Mouse (Mus musculus) CH12.LX (cell line): ENCODE measurements around the gene Atxn7l3. TPM values are rescaled to one million over a fixed set of nuclear protein-coding genes. Genes with fewer than 3 reads are reported as not detected.

Source experiments
- DNase-seq: peaks from one replicate; pipeline ENCODE4 v3.0.0-alpha.2; 2013; ENCODE audit errors: extremely low read depth
- H3K27ac ChIP-seq: 2 replicates; pipeline ENCODE4 v1.5.1; 2012; ENCODE audit warnings: low read depth, mild to moderate bottlenecking, control low read depth, moderate library complexity; ENCODE audit not compliant: insufficient read depth
- H3K27me3 ChIP-seq: replicated peaks from 2 replicates; pipeline ENCODE3; 2012; ENCODE audit warnings: inconsistent platforms
- H3K36me3 ChIP-seq, 2 experiments: replicated peaks in 1 of 2; 2 replicates each; pipeline versions ENCODE3 to v1.6.1; 2012; ENCODE audit warnings: inconsistent platforms in 1 of 2, low read length in 1 of 2, mild to moderate bottlenecking in 1 of 2, mixed read lengths in 1 of 2, moderate library complexity in 1 of 2; ENCODE audit not compliant: control insufficient read depth in 1 of 2, insufficient read depth in 1 of 2
- H3K4me1 ChIP-seq, 2 experiments: 2 replicates each; pipeline ENCODE4 v1.6.1; 2012; ENCODE audit warnings: inconsistent platforms in 1 of 2, moderate library complexity in 1 of 2; ENCODE audit not compliant: insufficient read depth in 2 of 2, control insufficient read depth in 1 of 2
- H3K4me2 ChIP-seq: 2 replicates; pipeline ENCODE4 v1.6.1; 2012; ENCODE audit warnings: low read depth, mild to moderate bottlenecking, control low read depth; ENCODE audit not compliant: poor library complexity, insufficient read depth, severe bottlenecking
- H3K4me3 ChIP-seq, 3 experiments: fragments of 150-350 bp in 1 of 3; sonication (generic) in 1 of 3; replicated peaks in 1 of 3; 2 replicates each; pipeline versions ENCODE3 to v1.5.1; 2011 to 2012; ENCODE audit warnings: low read depth in 2 of 3, low read length in 2 of 3, mild to moderate bottlenecking in 2 of 3, moderate library complexity in 2 of 3, control low read depth in 1 of 3, improper control_type of control experiment in 1 of 3, inconsistent platforms in 1 of 3, mixed read lengths in 1 of 3; ENCODE audit not compliant: poor library complexity in 1 of 3
- H3K79me2 ChIP-seq: replicated peaks from 2 replicates; pipeline ENCODE4 v1.6.1; 2012; ENCODE audit warnings: mild to moderate bottlenecking, moderate library complexity; ENCODE audit not compliant: control insufficient read depth, poor library complexity, insufficient read depth, severe bottlenecking; ENCODE audit errors: extremely low read depth
- H3K9ac ChIP-seq: 2 replicates; pipeline ENCODE4 v1.6.1; 2012; ENCODE audit warnings: low read depth, mild to moderate bottlenecking, control low read depth, moderate library complexity; ENCODE audit not compliant: insufficient read depth
- H3K9me3 ChIP-seq: replicated peaks from 2 replicates; pipeline ENCODE3; 2012; ENCODE audit warnings: low read length, inconsistent platforms, mixed read lengths
- CHD1 ChIP-seq: IDR thresholded peaks from 2 replicates; pipeline ENCODE4 v1.6.1; 2012; ENCODE audit warnings: low read depth, low read length, improper control_type of control experiment, inconsistent platforms
- E2F4 ChIP-seq: IDR thresholded peaks from 2 replicates; pipeline ENCODE4 v1.6.1; 2011; ENCODE audit warnings: low read depth, low read length, improper control_type of control experiment; ENCODE audit not compliant: insufficient replicate concordance
- ELF1 ChIP-seq: IDR thresholded peaks from 2 replicates; pipeline ENCODE4 v1.6.1; 2014; ENCODE audit warnings: low read depth, mild to moderate bottlenecking, inconsistent platforms, low read length, improper control_type of control experiment
- EP300 ChIP-seq: IDR thresholded peaks from 2 replicates; pipeline ENCODE4 v1.6.1; 2011; ENCODE audit warnings: low read length, improper control_type of control experiment
- IRF4 ChIP-seq: IDR thresholded peaks from 2 replicates; pipeline ENCODE4 v1.6.1; 2014; ENCODE audit warnings: low read depth, mild to moderate bottlenecking, inconsistent platforms, low read length, improper control_type of control experiment
- KAT2A ChIP-seq: IDR thresholded peaks from 2 replicates; pipeline ENCODE4 v1.6.1; 2012; ENCODE audit warnings: low read length, improper control_type of control experiment, inconsistent platforms; ENCODE audit not compliant: insufficient replicate concordance
- MAZ ChIP-seq: IDR thresholded peaks from 2 replicates; pipeline ENCODE4 v1.6.1; 2012; ENCODE audit warnings: low read depth, mild to moderate bottlenecking, inconsistent platforms, low read length, improper control_type of control experiment, moderate library complexity
- MXI1 ChIP-seq: IDR thresholded peaks from 2 replicates; pipeline ENCODE4 v1.6.1; 2011; ENCODE audit warnings: mild to moderate bottlenecking, low read depth, low read length, improper control_type of control experiment
- MYC ChIP-seq: IDR thresholded peaks from 2 replicates; pipeline ENCODE4 v1.6.1; 2011; ENCODE audit warnings: low read depth, mild to moderate bottlenecking, improper control_type of control experiment, low read length
- NELFE ChIP-seq: IDR thresholded peaks from 2 replicates; pipeline ENCODE4 v1.6.1; 2011; ENCODE audit warnings: low read depth, low read length, improper control_type of control experiment
- NRF1 ChIP-seq: IDR thresholded peaks from 2 replicates; pipeline ENCODE4 v1.6.1; 2014; ENCODE audit warnings: low read depth, mild to moderate bottlenecking, inconsistent platforms, low read length, improper control_type of control experiment, moderate library complexity
- RAD21 ChIP-seq: IDR thresholded peaks from 2 replicates; pipeline ENCODE4 v1.6.1; 2011; ENCODE audit warnings: low read depth, mild to moderate bottlenecking, low read length, improper control_type of control experiment, moderate library complexity
- RCOR1 ChIP-seq: conservative IDR thresholded peaks from 2 replicates; pipeline ENCODE4 v1.6.1; 2012; ENCODE audit warnings: low read depth, mild to moderate bottlenecking, inconsistent platforms, low read length, improper control_type of control experiment
- USF1 ChIP-seq: IDR thresholded peaks from 2 replicates; pipeline ENCODE4 v1.6.1; 2014; ENCODE audit warnings: low read depth, mild to moderate bottlenecking, inconsistent platforms, low read length, improper control_type of control experiment
- ZKSCAN1 ChIP-seq: IDR thresholded peaks from 2 replicates; pipeline ENCODE4 v1.6.1; 2012; ENCODE audit warnings: low read depth, inconsistent platforms, low read length, improper control_type of control experiment, borderline replicate concordance
- dilution Hi-C: fragments of 300-500 bp; cut with MboI; formaldehyde crosslinking; loops from 2 replicates; pipeline ENCODE4 v1.14.3; 2020; ENCODE audit warnings: low sequenced_read_pairs; ENCODE audit not compliant: extremely low pct_unique_long_range_greater_than_20kb, extremely low pct_ligation_motif_present
- in situ Hi-C: fragments of 300-500 bp; cut with MboI; formaldehyde crosslinking; loops from 3 replicates; pipeline ENCODE4 v1.14.3; 2019; ENCODE audit warnings: low sequenced_read_pairs, low pct_ligation_motif_present, low pct_unique_long_range_greater_than_20kb, mixed read lengths
- polyA plus RNA-seq: library from polyadenylated mRNA; unstranded; fragments of >175 nt; gene quantifications from 2 replicates; pipeline ENCODE4 v1.2.1, GENCODE M21; 2012; ENCODE audit warnings: low read depth; ENCODE audit not compliant: insufficient read length
- total RNA-seq, 2 experiments: library from RNA; depleted of rRNA; stranded (reverse); fragments of 300-350 nt in 1 of 2; fragments of >200 nt in 1 of 2; gene quantifications; 2 replicates each; pipeline ENCODE4 v1.2.3; 2012 to 2014

Atxn7l3 gene
- total and polyA plus RNA-seq, 3 experiments, result 40.7 to 59.0 (median 46.6) TPM

GRCm38 (mm10) chr11:102265816-102266215 lies 30.6 kb downstream of the Atxn7l3 start:
- Histone ChIP-seq H3K27me3 (peaks cover under 1% of the 10 kb centered on the region), H3K4me3 (no peak overlapping the region), H3K9ac (no peak overlapping the region), H3K9me3 (no peaks in the 10 kb centered on the region), H3K36me3 (peaks cover 32 to 52% of the 10 kb centered on the region in 2 experiments), H3K79me2 (no peaks in the 10 kb centered on the region), H3K27ac (no peak overlapping the region), H3K4me2 (no peak overlapping the region), H3K4me1 (peaks cover 0 to 15% of the 10 kb centered on the region in 2 experiments; a peak in 2 of 4 replicates)
- DNase-seq, result no peak
- in situ Hi-C loops (no loop called here), dilution Hi-C loops (no loop called here)
- TF ChIP-seq EP300 (no peak), KAT2A (no peak), ZKSCAN1 (no peak), MAZ (no peak), NRF1 (no peak), MXI1 (no peak), RCOR1 (no peak), ELF1 (no peak), USF1 (no peak), IRF4 (no peak)

GRCm38 (mm10) chr11:102263211-102263610 lies 33.2 kb downstream of the Atxn7l3 start:
- Histone ChIP-seq H3K4me3 (no peak overlapping the region), H3K4me1 (peaks cover 0 to 12% of the 10 kb centered on the region in 2 experiments; a peak in 2 of 4 replicates)
- TF ChIP-seq RAD21 (no peak), USF1 (no peak), KAT2A (no peak), NRF1 (no peak), E2F4 (no peak), CHD1 (no peak), NELFE (no peak), MYC (no peak)
- TF ChIP-seq, all 38 proteins: peak for 0
- in situ Hi-C loops (no loop called here), dilution Hi-C loops (no loop called here)
- Histone ChIP-seq H3K9ac (no peak overlapping the region), H3K79me2 (no peaks in the 10 kb centered on the region), H3K27ac (no peak overlapping the region), H3K4me2 (no peak overlapping the region), H3K9me3 (no peaks in the 10 kb centered on the region), H3K27me3 (no peaks in the 10 kb centered on the region), H3K36me3 (peaks cover 50 to 75% of the 10 kb centered on the region in 2 experiments)
- DNase-seq, result no peak
